Mouse (Mus musculus) stomach, postnatal 0 days (tissue): ENCODE results near the gene Sik1.

ENCODE experiments used
- CTCF ChIP-seq: IDR thresholded peaks from 2 replicates; pipeline ENCODE4 v1.5.1; 2016; ENCODE audit warnings: antibody characterized with exemption, low read depth, mild to moderate bottlenecking, moderate library complexity
- EP300 ChIP-seq: optimal IDR thresholded peaks from 2 replicates; pipeline ENCODE3; 2016; ENCODE audit warnings: antibody characterized with exemption

DNA sequence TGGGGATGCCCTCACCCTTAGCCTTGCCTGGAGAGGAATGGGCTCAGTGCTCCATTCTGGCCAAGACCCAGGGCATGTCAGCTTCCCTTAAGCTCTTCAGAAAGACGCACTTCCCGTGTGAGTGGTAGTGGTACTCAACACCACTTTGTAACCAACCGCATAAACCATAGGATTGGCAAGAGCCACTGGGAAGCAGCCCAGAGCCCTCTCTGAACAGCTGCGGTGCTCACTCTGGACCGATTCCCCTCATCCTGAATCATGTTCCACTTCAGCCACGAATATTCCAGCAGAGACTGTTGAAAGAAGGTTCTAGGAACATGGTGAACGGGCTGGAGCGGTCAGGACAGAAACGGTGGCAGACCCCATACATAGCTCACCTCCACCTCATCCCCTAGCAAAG lies 29.9 kb downstream of the Sik1 start:
- TF ChIP-seq CTCF: no peak
- TF ChIP-seq EP300: no peak
